Mouse (Mus musculus): ENCODE data around the gene Cldn7. TPM values are rescaled to one million over a fixed set of nuclear protein-coding genes. Genes with fewer than 3 reads are reported as not detected.

Cldn7 gene
- polyA plus RNA-seq, 1 experiment, result not detected

DNA sequence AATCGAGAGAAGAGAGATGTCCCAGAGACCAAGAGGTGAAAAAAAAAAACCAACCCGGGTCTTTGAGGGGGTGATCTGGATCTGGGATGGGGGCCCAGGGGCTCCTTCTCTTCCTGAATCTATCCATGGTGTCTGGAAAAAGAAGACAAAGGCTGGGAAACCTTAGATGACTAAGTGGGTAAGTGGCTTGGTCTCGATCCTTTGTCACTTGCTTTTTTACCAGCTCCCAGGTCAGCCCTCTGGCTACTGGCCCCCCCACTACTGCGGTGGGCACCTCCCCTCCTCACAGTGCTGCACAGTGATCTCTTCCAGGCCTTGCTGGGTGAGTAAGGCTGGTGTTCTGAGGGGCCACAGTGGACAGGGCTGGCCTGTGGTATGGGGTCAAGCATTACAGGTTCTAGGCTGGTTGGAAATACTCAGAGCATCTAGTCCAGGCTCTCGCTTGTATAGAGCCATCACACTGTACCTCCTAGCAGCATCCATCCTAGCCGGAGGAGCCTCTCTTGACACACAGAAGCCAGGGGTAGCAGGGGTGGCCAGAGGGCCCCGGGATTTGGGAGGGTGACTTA lies 52.7 kb downstream of the Cldn7 start:
- TF ChIP-seq POLR2A (IDR thresholded peaks at IDR 0.05; ENCODE audit: insufficient read depth, low read depth, low read length) (no peak), CTCF (IDR thresholded peaks at IDR 0.05; ENCODE audit: insufficient read depth, low read depth, low read length) (no peak)
- H3K27ac ChIP-seq (ENCODE audit: insufficient read depth, low read depth, low read length), result peak overlapping the region; percentile 94
- H3K4me1 ChIP-seq (ENCODE audit: control insufficient read depth, insufficient read depth, low read length), result peaks cover 19% of the 10 kb centered on the region
- peak overlapping the region; percentile 58 for H3K4me3 ChIP-seq (ENCODE audit: insufficient read depth, low read depth, low read length)
- WGBS, result 32% methylated on average over 7 of the region's 7 CpGs

Other genes starting within 250 kb of the Cldn7 start
- gene Polr2a, start 206.1 kb upstream of the Cldn7 start, polyA plus RNA-seq (2012; ENCODE audit: insufficient read depth, insufficient read length, low replicate concordance, missing spikeins), result 105 TPM in 2 replicates
- not detected in 2 replicates for gene Slc35g3, start 202.8 kb upstream of the Cldn7 start, polyA plus RNA-seq (2012; ENCODE audit: insufficient read depth, insufficient read length, low replicate concordance, missing spikeins)
- gene Zbtb4, start 198.9 kb upstream of the Cldn7 start, polyA plus RNA-seq (2012; ENCODE audit: insufficient read depth, insufficient read length, low replicate concordance, missing spikeins), result 250 TPM in 1 of 2 replicates, not detected in the other
- gene Chrnb1, start 168.8 kb upstream of the Cldn7 start, polyA plus RNA-seq (2012; ENCODE audit: insufficient read depth, insufficient read length, low replicate concordance, missing spikeins), result not detected in 2 replicates
- not detected in 2 replicates for gene Fgf11, start 162.9 kb upstream of the Cldn7 start, polyA plus RNA-seq (2012; ENCODE audit: insufficient read depth, insufficient read length, low replicate concordance, missing spikeins)
- gene Tmem102, start 159.2 kb upstream of the Cldn7 start, polyA plus RNA-seq (2012; ENCODE audit: insufficient read depth, insufficient read length, low replicate concordance, missing spikeins), result not detected in 2 replicates
- gene Gm39566, start 149.5 kb upstream of the Cldn7 start, polyA plus RNA-seq (2012; ENCODE audit: insufficient read depth, insufficient read length, low replicate concordance, missing spikeins), result not detected in 2 replicates
- gene Spem2, start 146.3 kb upstream of the Cldn7 start, polyA plus RNA-seq (2012; ENCODE audit: insufficient read depth, insufficient read length, low replicate concordance, missing spikeins), result not detected in 2 replicates
- gene Spem1, start 142.6 kb upstream of the Cldn7 start, polyA plus RNA-seq (2012; ENCODE audit: insufficient read depth, insufficient read length, low replicate concordance, missing spikeins), result not detected in 2 replicates
- gene Nlgn2, start 127.0 kb upstream of the Cldn7 start, polyA plus RNA-seq (2012; ENCODE audit: insufficient read depth, insufficient read length, low replicate concordance, missing spikeins), result 82.2 TPM in 1 of 2 replicates, not detected in the other
- not detected in 2 replicates for gene Tmem256, start 126.3 kb upstream of the Cldn7 start, polyA plus RNA-seq (2012; ENCODE audit: insufficient read depth, insufficient read length, low replicate concordance, missing spikeins)
- not detected in 2 replicates for gene Plscr3, start 118.4 kb upstream of the Cldn7 start, polyA plus RNA-seq (2012; ENCODE audit: insufficient read depth, insufficient read length, low replicate concordance, missing spikeins)
- gene Tnk1, start 106.0 kb upstream of the Cldn7 start, polyA plus RNA-seq (2012; ENCODE audit: insufficient read depth, insufficient read length, low replicate concordance, missing spikeins), result not detected in 2 replicates
- not detected in 2 replicates for gene Tmem95, start 86.8 kb upstream of the Cldn7 start, polyA plus RNA-seq (2012; ENCODE audit: insufficient read depth, insufficient read length, low replicate concordance, missing spikeins)
- gene Kctd11, start 83.4 kb upstream of the Cldn7 start, polyA plus RNA-seq (2012; ENCODE audit: insufficient read depth, insufficient read length, low replicate concordance, missing spikeins), result not detected in 2 replicates
- 120 TPM in 1 of 2 replicates, not detected in the other for gene Acap1, start 69.2 kb upstream of the Cldn7 start, polyA plus RNA-seq (2012; ENCODE audit: insufficient read depth, insufficient read length, low replicate concordance, missing spikeins)
- not detected in 2 replicates for gene 2810408A11Rik, start 63.8 kb upstream of the Cldn7 start, polyA plus RNA-seq (2012; ENCODE audit: insufficient read depth, insufficient read length, low replicate concordance, missing spikeins)
- not detected in 2 replicates for gene Neurl4, start 63.7 kb upstream of the Cldn7 start, polyA plus RNA-seq (2012; ENCODE audit: insufficient read depth, insufficient read length, low replicate concordance, missing spikeins)
- not detected in 2 replicates for gene Gps2, start 50.9 kb upstream of the Cldn7 start, polyA plus RNA-seq (2012; ENCODE audit: insufficient read depth, insufficient read length, low replicate concordance, missing spikeins)
- gene Eif5a, start 42.8 kb upstream of the Cldn7 start, polyA plus RNA-seq (2012; ENCODE audit: insufficient read depth, insufficient read length, low replicate concordance, missing spikeins), result 516 and 653 TPM in 2 replicates
- gene Ybx2, start 29.0 kb upstream of the Cldn7 start, polyA plus RNA-seq (2012; ENCODE audit: insufficient read depth, insufficient read length, low replicate concordance, missing spikeins), result not detected in 2 replicates
- not detected in 2 replicates for gene Slc2a4, start 16.6 kb upstream of the Cldn7 start, polyA plus RNA-seq (2012; ENCODE audit: insufficient read depth, insufficient read length, low replicate concordance, missing spikeins)
- not detected in 2 replicates for gene Ctdnep1, start 16.4 kb downstream of the Cldn7 start, polyA plus RNA-seq (2012; ENCODE audit: insufficient read depth, insufficient read length, low replicate concordance, missing spikeins)
- gene Elp5, start 17.7 kb downstream of the Cldn7 start, polyA plus RNA-seq (2012; ENCODE audit: insufficient read depth, insufficient read length, low replicate concordance, missing spikeins), result not detected in 2 replicates
- gene Gabarap, start 26.4 kb downstream of the Cldn7 start, polyA plus RNA-seq (2012; ENCODE audit: insufficient read depth, insufficient read length, low replicate concordance, missing spikeins), result not detected in 2 replicates
- not detected in 2 replicates for gene Phf23, start 31.0 kb downstream of the Cldn7 start, polyA plus RNA-seq (2012; ENCODE audit: insufficient read depth, insufficient read length, low replicate concordance, missing spikeins)
- gene Dvl2, start 35.8 kb downstream of the Cldn7 start, polyA plus RNA-seq (2012; ENCODE audit: insufficient read depth, insufficient read length, low replicate concordance, missing spikeins), result not detected in 2 replicates
- not detected in 2 replicates for gene Acadvl, start 50.6 kb downstream of the Cldn7 start, polyA plus RNA-seq (2012; ENCODE audit: insufficient read depth, insufficient read length, low replicate concordance, missing spikeins)
- 210 and 442 TPM in 2 replicates for gene Dlg4, start 52.2 kb downstream of the Cldn7 start, polyA plus RNA-seq (2012; ENCODE audit: insufficient read depth, insufficient read length, low replicate concordance, missing spikeins)
- gene Asgr1, start 89.3 kb downstream of the Cldn7 start, polyA plus RNA-seq (2012; ENCODE audit: insufficient read depth, insufficient read length, low replicate concordance, missing spikeins), result not detected in 2 replicates
- gene Asgr2, start 127.9 kb downstream of the Cldn7 start, polyA plus RNA-seq (2012; ENCODE audit: insufficient read depth, insufficient read length, low replicate concordance, missing spikeins), result not detected in 2 replicates
- not detected in 2 replicates for gene Mgl2, start 165.6 kb downstream of the Cldn7 start, polyA plus RNA-seq (2012; ENCODE audit: insufficient read depth, insufficient read length, low replicate concordance, missing spikeins)
- gene Clec10a, start 191.4 kb downstream of the Cldn7 start, polyA plus RNA-seq (2012; ENCODE audit: insufficient read depth, insufficient read length, low replicate concordance, missing spikeins), result not detected in 2 replicates
- gene Slc16a11, start 248.0 kb downstream of the Cldn7 start, polyA plus RNA-seq (2012; ENCODE audit: insufficient read depth, insufficient read length, low replicate concordance, missing spikeins), result not detected in 2 replicates